Mouse (Mus musculus) megakaryocyte, embryonic 14.5 days (primary cell): Measurements from ENCODE around the gene Akap8.

ENCODE experiments used
- FLI1 ChIP-seq: IDR thresholded peaks from 2 replicates; pipeline ENCODE4 v1.6.1; 2012; ENCODE audit warnings: low read length, inconsistent platforms, mixed read lengths
- GATA1 ChIP-seq: IDR thresholded peaks from 3 replicates; pipeline ENCODE4 v1.6.1; 2012; ENCODE audit warnings: mixed read lengths, low read length, inconsistent platforms, borderline replicate concordance

- no peak for TF ChIP-seq GATA1
- TF ChIP-seq FLI1 = no peak
Observed at GRCm38 (mm10) chr17:32362686-32363085, 41.6 kb upstream of the Akap8 start.
